Mouse (Mus musculus): ENCODE measurements at regions not wholly inside any gene's neighbourhood (a gene's known extent, or its start where the extent isn't known, plus 50 kb on each side); places are given as distances from the start of the nearest gene placed in this dataset.
A peak's percentile ranks its signal among the peaks of the same experiment; 100 is the strongest.

- DNase-seq (ENCODE audit: low read depth) = no peak
- TF ChIP-seq CTCF (IDR thresholded peaks at IDR 0.05; ENCODE audit: borderline replicate concordance, extremely low read depth, insufficient read depth, insufficient read length) (no peak), POLR2A (IDR thresholded peaks at IDR 0.05; ENCODE audit: borderline replicate concordance, extremely low read depth, insufficient read depth, insufficient read length, poor library complexity, severe bottlenecking) (no peak)
These were observed 153.0 kb upstream of the 1700012A03Rik start for GRCm38 (mm10) chr6:31897001-31897400.

GRCm38 (mm10) chr6:31895835-31896234, 154.2 kb upstream of the 1700012A03Rik start:
- DNase-seq (ENCODE audit: low read depth) = no peak
- no peak for TF ChIP-seq CTCF (IDR thresholded peaks at IDR 0.05; ENCODE audit: borderline replicate concordance, extremely low read depth, insufficient read depth, insufficient read length)
- TF ChIP-seq POLR2A (IDR thresholded peaks at IDR 0.05; ENCODE audit: borderline replicate concordance, extremely low read depth, insufficient read depth, insufficient read length, poor library complexity, severe bottlenecking) = no peak

GRCm38 (mm10) chr6:31886931-31887330, 163.1 kb upstream of the 1700012A03Rik start:
- DNase-seq (ENCODE audit: low read depth) = peak; percentile 10
- TF ChIP-seq POLR2A (IDR thresholded peaks at IDR 0.05; ENCODE audit: borderline replicate concordance, extremely low read depth, insufficient read depth, insufficient read length, poor library complexity, severe bottlenecking) = no peak
- no peak for TF ChIP-seq CTCF (IDR thresholded peaks at IDR 0.05; ENCODE audit: borderline replicate concordance, extremely low read depth, insufficient read depth, insufficient read length)

- DNase-seq (ENCODE audit: low read depth) = peak; percentile 19
These were observed 164.8 kb upstream of the 1700012A03Rik start for GRCm38 (mm10) chr6:31885196-31885595.

- TF ChIP-seq POLR2A (IDR thresholded peaks at IDR 0.05; ENCODE audit: borderline replicate concordance, extremely low read depth, insufficient read depth, insufficient read length, poor library complexity, severe bottlenecking) (no peak), CTCF (IDR thresholded peaks at IDR 0.05; ENCODE audit: borderline replicate concordance, extremely low read depth, insufficient read depth, insufficient read length) (no peak)
- DNase-seq (ENCODE audit: low read depth) = peak; percentile 44
These were observed 166.3 kb upstream of the 1700012A03Rik start for GRCm38 (mm10) chr6:31883726-31884125.

GRCm38 (mm10) chr6:31874616-31875015, 175.4 kb upstream of the 1700012A03Rik start:
- DNase-seq (ENCODE audit: low read depth) = no peak
- TF ChIP-seq CTCF (IDR thresholded peaks at IDR 0.05; ENCODE audit: borderline replicate concordance, extremely low read depth, insufficient read depth, insufficient read length) = no peak
- no peak for TF ChIP-seq POLR2A (IDR thresholded peaks at IDR 0.05; ENCODE audit: borderline replicate concordance, extremely low read depth, insufficient read depth, insufficient read length, poor library complexity, severe bottlenecking)

- TF ChIP-seq POLR2A (IDR thresholded peaks at IDR 0.05; ENCODE audit: borderline replicate concordance, extremely low read depth, insufficient read depth, insufficient read length, poor library complexity, severe bottlenecking) (no peak), CTCF (IDR thresholded peaks at IDR 0.05; ENCODE audit: borderline replicate concordance, extremely low read depth, insufficient read depth, insufficient read length) (no peak)
- DNase-seq (ENCODE audit: low read depth) = peak; percentile 48
These were observed 176.1 kb upstream of the 1700012A03Rik start for GRCm38 (mm10) chr6:31873911-31874310.

GRCm38 (mm10) chr6:31871766-31872165, 178.3 kb upstream of the 1700012A03Rik start:
- TF ChIP-seq CTCF (IDR thresholded peaks at IDR 0.05; ENCODE audit: borderline replicate concordance, extremely low read depth, insufficient read depth, insufficient read length) (no peak), POLR2A (IDR thresholded peaks at IDR 0.05; ENCODE audit: borderline replicate concordance, extremely low read depth, insufficient read depth, insufficient read length, poor library complexity, severe bottlenecking) (no peak)
- no peak for DNase-seq (ENCODE audit: low read depth)

GRCm38 (mm10) chr6:31861996-31862395, 188.1 kb upstream of the 1700012A03Rik start:
- TF ChIP-seq CTCF (IDR thresholded peaks at IDR 0.05; ENCODE audit: borderline replicate concordance, extremely low read depth, insufficient read depth, insufficient read length) (no peak), POLR2A (IDR thresholded peaks at IDR 0.05; ENCODE audit: borderline replicate concordance, extremely low read depth, insufficient read depth, insufficient read length, poor library complexity, severe bottlenecking) (no peak)
- peak; percentile 24 for DNase-seq (ENCODE audit: low read depth)

- TF ChIP-seq CTCF (IDR thresholded peaks at IDR 0.05; ENCODE audit: borderline replicate concordance, extremely low read depth, insufficient read depth, insufficient read length) (no peak), POLR2A (IDR thresholded peaks at IDR 0.05; ENCODE audit: borderline replicate concordance, extremely low read depth, insufficient read depth, insufficient read length, poor library complexity, severe bottlenecking) (no peak)
- DNase-seq (ENCODE audit: low read depth) = no peak
These were observed 190.4 kb upstream of the 1700012A03Rik start for GRCm38 (mm10) chr6:31859621-31860020.

- TF ChIP-seq POLR2A (IDR thresholded peaks at IDR 0.05; ENCODE audit: borderline replicate concordance, extremely low read depth, insufficient read depth, insufficient read length, poor library complexity, severe bottlenecking) = no peak
- no peak for TF ChIP-seq CTCF (IDR thresholded peaks at IDR 0.05; ENCODE audit: borderline replicate concordance, extremely low read depth, insufficient read depth, insufficient read length)
- DNase-seq (ENCODE audit: low read depth) = no peak
These were observed 195.8 kb upstream of the 1700012A03Rik start for GRCm38 (mm10) chr6:31854261-31854660.

GRCm38 (mm10) chr6:31846319-31846718, 203.7 kb upstream of the 1700012A03Rik start:
- TF ChIP-seq CTCF (IDR thresholded peaks at IDR 0.05; ENCODE audit: borderline replicate concordance, extremely low read depth, insufficient read depth, insufficient read length) (peak; percentile 5; the same call in 1 of the 2 replicates), POLR2A (IDR thresholded peaks at IDR 0.05; ENCODE audit: borderline replicate concordance, extremely low read depth, insufficient read depth, insufficient read length, poor library complexity, severe bottlenecking) (no peak)
- DNase-seq (ENCODE audit: low read depth) = no peak

- no peak for TF ChIP-seq POLR2A (IDR thresholded peaks at IDR 0.05; ENCODE audit: borderline replicate concordance, extremely low read depth, insufficient read depth, insufficient read length, poor library complexity, severe bottlenecking)
- no peak for TF ChIP-seq CTCF (IDR thresholded peaks at IDR 0.05; ENCODE audit: borderline replicate concordance, extremely low read depth, insufficient read depth, insufficient read length)
- no peak for DNase-seq (ENCODE audit: low read depth)
These were observed 204.4 kb upstream of the 1700012A03Rik start for GRCm38 (mm10) chr6:31845671-31846070.
